ENCODE assay signal across 8 mouse cellular contexts in the genomic region with DNA sequence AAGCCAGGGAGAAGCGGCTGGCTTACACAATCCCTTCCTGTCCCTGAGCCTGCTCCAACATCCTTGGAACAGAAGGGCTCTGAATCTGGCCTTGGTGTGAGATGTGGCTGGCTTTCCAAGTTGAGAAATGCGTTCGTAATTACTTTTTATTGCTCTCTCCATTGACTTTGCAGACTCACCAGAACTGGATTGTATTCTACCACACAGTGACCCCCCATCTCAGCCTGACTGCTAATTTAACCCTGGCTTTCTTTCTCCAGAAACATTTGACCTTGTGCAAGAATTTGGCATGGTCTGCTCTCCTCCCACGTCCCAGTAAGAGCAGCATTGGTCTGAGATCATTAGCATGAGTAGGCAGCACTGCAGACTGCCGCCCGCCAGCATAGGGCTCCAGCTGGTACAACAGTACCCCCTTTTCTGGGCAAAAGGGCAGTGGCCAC.
DNase-seq lines count a peak whose midpoint lies in the region; ATAC-seq lines count a peak whose summit lies in the region.

No protein-coding gene starts in this region.

- no peak overlapping the region for H3K4me3 ChIP-seq in hindbrain, embryonic 13.5 days
- no peak overlapping the region for H3K4me3 ChIP-seq in hindbrain, embryonic 11.5 days (ENCODE audit: low read depth, low read length)

- H3K27me3 ChIP-seq in hindbrain, embryonic 13.5 days: no peaks in the 10 kb centered on the region
- H3K27me3 ChIP-seq in hindbrain, embryonic 11.5 days (ENCODE audit: control insufficient read depth, insufficient read depth, low read length): no peaks in the 10 kb centered on the region

- intact Hi-C loops in gastrocnemius, postnatal 14 days (cut with DNase I; ENCODE audit: low total_unique reads): no loop called here

- H3K9me3 ChIP-seq in hindbrain, embryonic 13.5 days: no peaks in the 10 kb centered on the region
- no peaks in the 10 kb centered on the region for H3K9me3 ChIP-seq in hindbrain, embryonic 11.5 days (ENCODE audit: control insufficient read depth, low read length)

- ATAC-seq in hindbrain, embryonic 13.5 days (ENCODE audit: low FRiP score): peak; percentile 28; the same call in 1 of the 2 replicates
- no peak for ATAC-seq in hindbrain, embryonic 11.5 days (ENCODE audit: low FRiP score)

- DNase-seq in hindbrain, embryonic 11.5 days (ENCODE audit: low spot score): no peak
- DNase-seq in brain, adult 2 months (ENCODE audit: low read depth, low spot score): peak; percentile 94
- DNase-seq in gastrocnemius, postnatal 14 days: peak; percentile 36
- DNase-seq in kidney, postnatal 14 days: peak; percentile 73
- DNase-seq in lung, postnatal 14 days: peak; percentile 54
- DNase-seq in embryo, embryonic 10.5 days (ENCODE audit: low spot score): no peak
- no peak for DNase-seq in urinary bladder, adult 2 months (ENCODE audit: low spot score)

- H3K9ac ChIP-seq in hindbrain, embryonic 13.5 days: no peak overlapping the region
- no peak overlapping the region for H3K9ac ChIP-seq in hindbrain, embryonic 11.5 days (ENCODE audit: low read depth, low read length)

- H3K4me1 ChIP-seq in hindbrain, embryonic 13.5 days (replicated peaks): peaks cover 8% of the 10 kb centered on the region; the same call in 1 of the 2 replicates
- no peaks in the 10 kb centered on the region for H3K4me1 ChIP-seq in hindbrain, embryonic 11.5 days (replicated peaks; ENCODE audit: control insufficient read depth, insufficient read depth, low read length)

- H3K36me3 ChIP-seq in hindbrain, embryonic 13.5 days: no peaks in the 10 kb centered on the region
- no peaks in the 10 kb centered on the region for H3K36me3 ChIP-seq in hindbrain, embryonic 11.5 days (ENCODE audit: control insufficient read depth, insufficient read depth, low read length)

- H3K4me2 ChIP-seq in hindbrain, embryonic 13.5 days: no peak overlapping the region
- no peak overlapping the region for H3K4me2 ChIP-seq in hindbrain, embryonic 11.5 days (replicated peaks; ENCODE audit: low read depth, low read length)

- no peak overlapping the region for H3K27ac ChIP-seq in hindbrain, embryonic 13.5 days
- H3K27ac ChIP-seq in hindbrain, embryonic 11.5 days (ENCODE audit: low read depth, low read length): no peak overlapping the region

- 54% methylated on average over 6 of the region's 6 CpGs for WGBS in hindbrain, embryonic 13.5 days
- WGBS in hindbrain, embryonic 11.5 days: 74% methylated on average over 6 of the region's 6 CpGs

Comparison
In these comparisons a context has a peak if more than half of its experiments do, and no peak if none do; other contexts are left out.
1. DNase-seq: peak in brain, adult 2 months (single experiment), gastrocnemius, postnatal 14 days (single experiment), kidney, postnatal 14 days (single experiment) and lung, postnatal 14 days (single experiment); none in hindbrain, embryonic 11.5 days (single experiment), embryo, embryonic 10.5 days (single experiment) and urinary bladder, adult 2 months (single experiment).